Mouse (Mus musculus) lung, postnatal 36 days (tissue): Measurements from ENCODE around the gene Mtmr11.
"Not testable (repeated sequence)": the region's sequence is repeated elsewhere in the genome, so short reads cannot be mapped to it uniquely, and the experiment has no call there.

ENCODE experiments used
- DNase-seq: peaks from one replicate; pipeline ENCODE4 v3.0.0; 2022; ENCODE audit warnings: mixed read lengths

Gene Mtmr11

GRCm38 (mm10) chr3:96219191-96219641 is 57.4 kb downstream of the Mtmr11 start:
- peak; percentile 57 for DNase-seq

GRCm38 (mm10) chr3:96219661-96220130 is 57.9 kb downstream of the Mtmr11 start, which contains the start of the genes Bola1 and Hist2h2ab:
Gene Bola1, minus strand, starts transcription at chr3:96219709.
Gene Hist2h2ab, plus strand, starts transcription at chr3:96219865.
- peak; percentile 87 for DNase-seq

GRCm38 (mm10) chr3:96220131-96220764 is 58.4 kb downstream of the Mtmr11 start:
- DNase-seq = not testable (repeated sequence)

GRCm38 (mm10) chr3:96220765-96221639 is 59.2 kb downstream of the Mtmr11 start, which contains the start of the genes Hist2h2ac and Hist2h2be:
Gene Hist2h2ac, minus strand, starts transcription at chr3:96220880.
Gene Hist2h2be, plus strand, starts transcription at chr3:96221119.
- peak; percentile 96 for DNase-seq
